Mouse (Mus musculus) CH12.LX (cell line): Measurements from ENCODE around the gene Cd163l1. TPM values are rescaled to one million over a fixed set of nuclear protein-coding genes. Genes with fewer than 3 reads are reported as not detected.

Source experiments
- DNase-seq: peaks from one replicate; pipeline ENCODE4 v3.0.0-alpha.2; 2013; ENCODE audit errors: extremely low read depth
- H3K27ac ChIP-seq: 2 replicates; pipeline ENCODE4 v1.5.1; 2012; ENCODE audit warnings: low read depth, mild to moderate bottlenecking, control low read depth, moderate library complexity; ENCODE audit not compliant: insufficient read depth
- H3K27me3 ChIP-seq: replicated peaks from 2 replicates; pipeline ENCODE3; 2012; ENCODE audit warnings: inconsistent platforms
- H3K36me3 ChIP-seq, 2 experiments: replicated peaks in 1 of 2; 2 replicates each; pipeline versions ENCODE3 to v1.6.1; 2012; ENCODE audit warnings: inconsistent platforms in 1 of 2, low read length in 1 of 2, mild to moderate bottlenecking in 1 of 2, mixed read lengths in 1 of 2, moderate library complexity in 1 of 2; ENCODE audit not compliant: control insufficient read depth in 1 of 2, insufficient read depth in 1 of 2
- H3K4me1 ChIP-seq, 2 experiments: 2 replicates each; pipeline ENCODE4 v1.6.1; 2012; ENCODE audit warnings: inconsistent platforms in 1 of 2, moderate library complexity in 1 of 2; ENCODE audit not compliant: insufficient read depth in 2 of 2, control insufficient read depth in 1 of 2
- H3K4me2 ChIP-seq: 2 replicates; pipeline ENCODE4 v1.6.1; 2012; ENCODE audit warnings: low read depth, mild to moderate bottlenecking, control low read depth; ENCODE audit not compliant: poor library complexity, insufficient read depth, severe bottlenecking
- H3K4me3 ChIP-seq, 3 experiments: fragments of 150-350 bp in 1 of 3; sonication (generic) in 1 of 3; replicated peaks in 1 of 3; 2 replicates each; pipeline versions ENCODE3 to v1.5.1; 2011 to 2012; ENCODE audit warnings: low read depth in 2 of 3, low read length in 2 of 3, mild to moderate bottlenecking in 2 of 3, moderate library complexity in 2 of 3, control low read depth in 1 of 3, improper control_type of control experiment in 1 of 3, inconsistent platforms in 1 of 3, mixed read lengths in 1 of 3; ENCODE audit not compliant: poor library complexity in 1 of 3
- H3K79me2 ChIP-seq: replicated peaks from 2 replicates; pipeline ENCODE4 v1.6.1; 2012; ENCODE audit warnings: mild to moderate bottlenecking, moderate library complexity; ENCODE audit not compliant: control insufficient read depth, poor library complexity, insufficient read depth, severe bottlenecking; ENCODE audit errors: extremely low read depth
- H3K9ac ChIP-seq: 2 replicates; pipeline ENCODE4 v1.6.1; 2012; ENCODE audit warnings: low read depth, mild to moderate bottlenecking, control low read depth, moderate library complexity; ENCODE audit not compliant: insufficient read depth
- H3K9me3 ChIP-seq: replicated peaks from 2 replicates; pipeline ENCODE3; 2012; ENCODE audit warnings: low read length, inconsistent platforms, mixed read lengths
- BHLHE40 ChIP-seq: IDR thresholded peaks from 2 replicates; pipeline ENCODE4 v1.6.1; 2011; ENCODE audit warnings: mild to moderate bottlenecking, low read depth, low read length, improper control_type of control experiment
- CHD1 ChIP-seq: IDR thresholded peaks from 2 replicates; pipeline ENCODE4 v1.6.1; 2012; ENCODE audit warnings: low read depth, low read length, improper control_type of control experiment, inconsistent platforms
- CHD2 ChIP-seq: IDR thresholded peaks from 2 replicates; pipeline ENCODE4 v1.6.1; 2011; ENCODE audit warnings: low read length, improper control_type of control experiment
- CTCF ChIP-seq, 2 experiments: IDR thresholded peaks in 1 of 2; conservative IDR thresholded peaks in 1 of 2; 2 replicates each; pipeline ENCODE4 v1.5.1; 2011 to 2012; ENCODE audit warnings: low read depth in 2 of 2, low read length in 2 of 2, improper control_type of control experiment in 1 of 2, inconsistent platforms in 1 of 2, mild to moderate bottlenecking in 1 of 2, moderate library complexity in 1 of 2
- E2F4 ChIP-seq: IDR thresholded peaks from 2 replicates; pipeline ENCODE4 v1.6.1; 2011; ENCODE audit warnings: low read depth, low read length, improper control_type of control experiment; ENCODE audit not compliant: insufficient replicate concordance
- ELF1 ChIP-seq: IDR thresholded peaks from 2 replicates; pipeline ENCODE4 v1.6.1; 2014; ENCODE audit warnings: low read depth, mild to moderate bottlenecking, inconsistent platforms, low read length, improper control_type of control experiment
- EP300 ChIP-seq: IDR thresholded peaks from 2 replicates; pipeline ENCODE4 v1.6.1; 2011; ENCODE audit warnings: low read length, improper control_type of control experiment
- ETS1 ChIP-seq: conservative IDR thresholded peaks from 2 replicates; pipeline ENCODE4 v1.6.1; 2012; ENCODE audit warnings: low read depth, mild to moderate bottlenecking, inconsistent platforms, low read length, improper control_type of control experiment, moderate library complexity
- HCFC1 ChIP-seq: IDR thresholded peaks from 2 replicates; pipeline ENCODE4 v1.6.1; 2012; ENCODE audit warnings: low read depth, mild to moderate bottlenecking, inconsistent platforms, low read length, improper control_type of control experiment
- JUN ChIP-seq: IDR thresholded peaks from 2 replicates; pipeline ENCODE4 v1.6.1; 2011; ENCODE audit warnings: low read depth, mild to moderate bottlenecking, low read length, improper control_type of control experiment, moderate library complexity; ENCODE audit not compliant: insufficient read depth
- MAX ChIP-seq: IDR thresholded peaks from 2 replicates; pipeline ENCODE4 v1.6.1; 2011; ENCODE audit warnings: low read length, improper control_type of control experiment
- MAZ ChIP-seq: IDR thresholded peaks from 2 replicates; pipeline ENCODE4 v1.6.1; 2012; ENCODE audit warnings: low read depth, mild to moderate bottlenecking, inconsistent platforms, low read length, improper control_type of control experiment, moderate library complexity
- MEF2A ChIP-seq: IDR thresholded peaks from 2 replicates; pipeline ENCODE4 v1.6.1; 2014; ENCODE audit warnings: low read depth, mild to moderate bottlenecking, inconsistent platforms, low read length, improper control_type of control experiment, borderline replicate concordance
- MYC ChIP-seq: IDR thresholded peaks from 2 replicates; pipeline ENCODE4 v1.6.1; 2011; ENCODE audit warnings: low read depth, mild to moderate bottlenecking, improper control_type of control experiment, low read length
- PAX5 ChIP-seq: IDR thresholded peaks from 2 replicates; pipeline ENCODE4 v1.6.1; 2012; ENCODE audit warnings: low read length, inconsistent platforms, mixed read lengths
- POLR2AphosphoS2 ChIP-seq: IDR thresholded peaks from 2 replicates; pipeline ENCODE4 v1.6.1; 2011; ENCODE audit warnings: low read depth, low read length, improper control_type of control experiment
- RAD21 ChIP-seq: IDR thresholded peaks from 2 replicates; pipeline ENCODE4 v1.6.1; 2011; ENCODE audit warnings: low read depth, mild to moderate bottlenecking, low read length, improper control_type of control experiment, moderate library complexity
- SIN3A ChIP-seq: IDR thresholded peaks from 2 replicates; pipeline ENCODE4 v1.6.1; 2012; ENCODE audit warnings: low read length, improper control_type of control experiment, inconsistent platforms
- SMC3 ChIP-seq: IDR thresholded peaks from 2 replicates; pipeline ENCODE4 v1.6.1; 2011; ENCODE audit warnings: low read depth, low read length, improper control_type of control experiment
- TBP ChIP-seq: conservative IDR thresholded peaks from 2 replicates; pipeline ENCODE4 v1.6.1; 2011; ENCODE audit warnings: low read depth, low read length, improper control_type of control experiment
- UBTF ChIP-seq: IDR thresholded peaks from 2 replicates; pipeline ENCODE4 v1.6.1; 2012; ENCODE audit warnings: low read depth, mild to moderate bottlenecking, inconsistent platforms, low read length, improper control_type of control experiment, moderate library complexity
- USF1 ChIP-seq: IDR thresholded peaks from 2 replicates; pipeline ENCODE4 v1.6.1; 2014; ENCODE audit warnings: low read depth, mild to moderate bottlenecking, inconsistent platforms, low read length, improper control_type of control experiment
- USF2 ChIP-seq: conservative IDR thresholded peaks from 2 replicates; pipeline ENCODE4 v1.6.1; 2011; ENCODE audit warnings: low read depth, low read length, improper control_type of control experiment
- ZKSCAN1 ChIP-seq: IDR thresholded peaks from 2 replicates; pipeline ENCODE4 v1.6.1; 2012; ENCODE audit warnings: low read depth, inconsistent platforms, low read length, improper control_type of control experiment, borderline replicate concordance
- ZNF384 ChIP-seq: IDR thresholded peaks from 2 replicates; pipeline ENCODE4 v1.6.1; 2012; ENCODE audit warnings: low read depth, low read length, improper control_type of control experiment, inconsistent platforms
- dilution Hi-C: fragments of 300-500 bp; cut with MboI; formaldehyde crosslinking; loops from 2 replicates; pipeline ENCODE4 v1.14.3; 2020; ENCODE audit warnings: low sequenced_read_pairs; ENCODE audit not compliant: extremely low pct_unique_long_range_greater_than_20kb, extremely low pct_ligation_motif_present
- in situ Hi-C: fragments of 300-500 bp; cut with MboI; formaldehyde crosslinking; loops from 3 replicates; pipeline ENCODE4 v1.14.3; 2019; ENCODE audit warnings: low sequenced_read_pairs, low pct_ligation_motif_present, low pct_unique_long_range_greater_than_20kb, mixed read lengths
- polyA plus RNA-seq: library from polyadenylated mRNA; unstranded; fragments of >175 nt; gene quantifications from 2 replicates; pipeline ENCODE4 v1.2.1, GENCODE M21; 2012; ENCODE audit warnings: low read depth; ENCODE audit not compliant: insufficient read length
- total RNA-seq, 2 experiments: library from RNA; depleted of rRNA; stranded (reverse); fragments of 300-350 nt in 1 of 2; fragments of >200 nt in 1 of 2; gene quantifications; 2 replicates each; pipeline ENCODE4 v1.2.3; 2012 to 2014

Gene Cd163l1
- total and polyA plus RNA-seq, 3 experiments: not detected

- H3K9ac ChIP-seq: no peak overlapping the region
- TF ChIP-seq ZNF384 (no peak), USF2 (no peak), EP300 (no peak), ELF1 (no peak), ZKSCAN1 (no peak), CHD1 (no peak), ETS1 (no peak), PAX5 (no peak), RAD21 (no peak), UBTF (no peak), TBP (no peak), POLR2AphosphoS2 (no peak), E2F4 (no peak), JUN (no peak), MAZ (no peak), USF1 (no peak), CHD2 (no peak)
- H3K4me3 ChIP-seq: no peak overlapping the region
- no peak overlapping the region for H3K4me2 ChIP-seq
- DNase-seq: no peak
- peaks cover 84% of the 10 kb centered on the region for H3K27me3 ChIP-seq
- H3K27ac ChIP-seq: no peak overlapping the region
- H3K9me3 ChIP-seq: no peaks in the 10 kb centered on the region
- in situ Hi-C loops: loop anchor here (25.0 kb wide), 1 partner anchor 599 kb away; the partner anchor contains the start of gene Syce1
- 0 out of 4 replicates have a peak, but pooled peaks cover 0 to 3% of the 10 kb centered on the region in 2 experiments for H3K4me1 ChIP-seq
- no peaks in the 10 kb centered on the region for H3K36me3 ChIP-seq
- dilution Hi-C loops: no loop called here
- H3K79me2 ChIP-seq: no peaks in the 10 kb centered on the region
These were observed 30.2 kb upstream of the Cd163l1 start for GRCm38 (mm10) chr7:140187721-140188390.

- in situ Hi-C loops (loop anchor here (25.0 kb wide), 1 partner anchor 599 kb away; the partner anchor contains the start of gene Syce1), dilution Hi-C loops (no loop called here)
- Histone ChIP-seq H3K9ac (no peak overlapping the region), H3K79me2 (no peaks in the 10 kb centered on the region), H3K27ac (no peak overlapping the region), H3K9me3 (no peaks in the 10 kb centered on the region), H3K4me2 (no peak overlapping the region), H3K27me3 (peaks cover 82% of the 10 kb centered on the region), H3K4me1 (0 out of 4 replicates have a peak, but pooled peaks cover 0 to 3% of the 10 kb centered on the region in 2 experiments), H3K36me3 (no peaks in the 10 kb centered on the region), H3K4me3 (no peak overlapping the region)
- peak; percentile 35 for DNase-seq
- TF ChIP-seq MYC: 0 out of 2 replicates have a peak, but pooled peaks have one; percentile 20
- no peak for TF ChIP-seq ETS1
- TF ChIP-seq MEF2A: no peak
- TF ChIP-seq HCFC1: no peak
- 0 out of 2 replicates have a peak, but pooled peaks have one; percentile 23 for TF ChIP-seq MAX
- TF ChIP-seq RAD21: peak; percentile 1
- peak; percentile 19 for TF ChIP-seq SMC3
- no peak for TF ChIP-seq ZNF384
- no peak for TF ChIP-seq BHLHE40
- TF ChIP-seq SIN3A: no peak
- TF ChIP-seq CTCF (conservative IDR thresholded peaks at IDR 0.05 in 1 of 2, IDR thresholded peaks at IDR 0.05 in 1 of 2; ENCODE audit: low read depth in 2 of 2, low read length in 2 of 2): peak; percentile 59 to 71; a peak in 3 of 4 replicates
- TF ChIP-seq USF2: no peak
These were observed 29.4 kb upstream of the Cd163l1 start for GRCm38 (mm10) chr7:140188391-140189328.
